Mouse (Mus musculus): ENCODE data around the gene Gss.

DNA sequence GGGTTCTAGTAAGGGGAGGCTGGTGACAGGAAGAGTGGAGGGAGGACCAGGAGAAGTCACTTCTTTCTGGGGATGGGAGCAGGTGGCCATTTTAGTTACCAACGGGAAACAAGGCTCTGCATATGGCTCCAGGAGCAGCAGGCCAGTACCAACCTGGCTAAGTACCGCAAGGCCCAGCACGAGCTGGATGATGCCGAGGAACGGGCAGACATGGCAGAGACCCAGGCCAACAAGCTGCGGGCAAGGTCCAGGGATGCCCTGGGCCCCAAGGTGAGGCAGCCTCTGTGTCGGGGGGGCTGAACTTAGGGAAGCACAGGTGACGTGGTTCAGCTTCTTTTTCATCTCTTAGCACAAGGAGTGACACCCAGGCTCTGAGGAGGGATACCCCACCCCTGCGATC lies 41.1 kb upstream of the Gss start:
- no peak for TF ChIP-seq CTCF (IDR thresholded peaks at IDR 0.05; ENCODE audit: extremely low read depth, insufficient read depth, low read length)
- no peak for TF ChIP-seq POLR2A (IDR thresholded peaks at IDR 0.05; ENCODE audit: extremely low read depth, insufficient read depth, low read length)

Measured in cortical plate, adult 2 months (tissue).